Mouse (Mus musculus): ENCODE data around the gene Fam187a. TPM values are rescaled to one million over a fixed set of nuclear protein-coding genes. Genes with fewer than 3 reads are reported as not detected.

The Fam187a gene
- polyA plus RNA-seq, 1 experiment from 2014 or later: not detected

- whole genome bisulfite sequencing: 82% methylated on average over 20 of the region's 20 CpGs
- no peak for DNase-seq (ENCODE audit: low spot score)
- H3K36me3 ChIP-seq (ENCODE audit: control insufficient read depth, insufficient read depth, low read length): no peaks in the 10 kb centered on the region
- H3K27me3 ChIP-seq (ENCODE audit: control insufficient read depth, insufficient read depth, low read length): no peaks in the 10 kb centered on the region
- no peak overlapping the region for H3K4me3 ChIP-seq (ENCODE audit: low read depth, low read length)
- no peak for TF ChIP-seq EP300 (optimal IDR thresholded peaks at IDR 0.05)
- TF ChIP-seq CTCF (IDR thresholded peaks at IDR 0.05; ENCODE audit: low read depth): no peak
- no peaks in the 10 kb centered on the region for H3K4me1 ChIP-seq (replicated peaks; ENCODE audit: control insufficient read depth, insufficient read depth)
- ATAC-seq (ENCODE audit: low FRiP score, low TSS enrichment): no peak
- no peak overlapping the region for H3K27ac ChIP-seq (replicated peaks)
- no peaks in the 10 kb centered on the region for H3K9me3 ChIP-seq (ENCODE audit: control insufficient read depth, low read length)
- H3K9ac ChIP-seq (ENCODE audit: low read length): no peak overlapping the region
- no peak overlapping the region for H3K4me2 ChIP-seq (replicated peaks; ENCODE audit: low read depth)
Observed at GRCm38 (mm10) chr11:102896641-102897040, 11.7 kb downstream of the Fam187a start.

GRCm38 (mm10) chr11:102898408-102898807, 13.4 kb downstream of the Fam187a start:
- Histone ChIP-seq H3K27ac (replicated peaks) (no peak overlapping the region), H3K9ac (ENCODE audit: low read length) (no peak overlapping the region), H3K4me1 (replicated peaks; ENCODE audit: control insufficient read depth, insufficient read depth) (no peaks in the 10 kb centered on the region), H3K36me3 (ENCODE audit: control insufficient read depth, insufficient read depth, low read length) (no peaks in the 10 kb centered on the region), H3K4me3 (ENCODE audit: low read depth, low read length) (no peak overlapping the region), H3K9me3 (ENCODE audit: control insufficient read depth, low read length) (no peaks in the 10 kb centered on the region), H3K4me2 (replicated peaks; ENCODE audit: low read depth) (no peak overlapping the region), H3K27me3 (ENCODE audit: control insufficient read depth, insufficient read depth, low read length) (no peaks in the 10 kb centered on the region)
- DNase-seq (ENCODE audit: low spot score) (no peak), ATAC-seq (ENCODE audit: low FRiP score, low TSS enrichment) (no peak)
- 76% methylated on average over 9 of the region's 9 CpGs for WGBS
- no peak for TF ChIP-seq EP300 (optimal IDR thresholded peaks at IDR 0.05)
- no peak for TF ChIP-seq CTCF (IDR thresholded peaks at IDR 0.05; ENCODE audit: low read depth)

GRCm38 (mm10) chr11:102900763-102901162, 15.8 kb downstream of the Fam187a start, which contains the start of gene Gfap:
Gfap (minus strand) TSS chr11:102900912.
- H3K4me1 ChIP-seq (replicated peaks; ENCODE audit: control insufficient read depth, insufficient read depth): no peaks in the 10 kb centered on the region
- H3K27me3 ChIP-seq (ENCODE audit: control insufficient read depth, insufficient read depth, low read length): no peaks in the 10 kb centered on the region
- H3K36me3 ChIP-seq (ENCODE audit: control insufficient read depth, insufficient read depth, low read length): no peaks in the 10 kb centered on the region
- WGBS: 11% methylated on average over 7 of the region's 7 CpGs
- no peak within 1 kb of the TSS for H3K27ac ChIP-seq (replicated peaks)
- peak; percentile 87 for DNase-seq (ENCODE audit: low spot score)
- no peaks in the 10 kb centered on the region for H3K9me3 ChIP-seq (ENCODE audit: control insufficient read depth, low read length)
- no peak within 1 kb of the TSS for H3K4me3 ChIP-seq (ENCODE audit: low read depth, low read length)
- peak; percentile 79 for ATAC-seq (ENCODE audit: low FRiP score, low TSS enrichment)
- TF ChIP-seq EP300 (optimal IDR thresholded peaks at IDR 0.05) (no peak), CTCF (IDR thresholded peaks at IDR 0.05; ENCODE audit: low read depth) (peak; percentile 99)
- H3K9ac ChIP-seq (ENCODE audit: low read length): 0 out of 2 replicates have a peak within 1 kb of the TSS, but pooled peaks have one; percentile 13
- H3K4me2 ChIP-seq (replicated peaks; ENCODE audit: low read depth): no peak within 1 kb of the TSS

GRCm38 (mm10) chr11:102901199-102901598, 16.2 kb downstream of the Fam187a start:
- Histone ChIP-seq H3K4me2 (replicated peaks; ENCODE audit: low read depth) (no peak overlapping the region), H3K9me3 (ENCODE audit: control insufficient read depth, low read length) (no peaks in the 10 kb centered on the region), H3K27me3 (ENCODE audit: control insufficient read depth, insufficient read depth, low read length) (no peaks in the 10 kb centered on the region), H3K4me3 (ENCODE audit: low read depth, low read length) (no peak overlapping the region), H3K9ac (ENCODE audit: low read length) (no peak overlapping the region), H3K27ac (replicated peaks) (no peak overlapping the region), H3K4me1 (replicated peaks; ENCODE audit: control insufficient read depth, insufficient read depth) (no peaks in the 10 kb centered on the region), H3K36me3 (ENCODE audit: control insufficient read depth, insufficient read depth, low read length) (no peaks in the 10 kb centered on the region)
- TF ChIP-seq CTCF (IDR thresholded peaks at IDR 0.05; ENCODE audit: low read depth): no peak
- no peak for TF ChIP-seq EP300 (optimal IDR thresholded peaks at IDR 0.05)
- ATAC-seq (ENCODE audit: low FRiP score, low TSS enrichment) (no peak), DNase-seq (ENCODE audit: low spot score) (no peak)
- WGBS: 55% methylated on average over 4 of the region's 4 CpGs

GRCm38 (mm10) chr11:102902107-102902506, 17.1 kb downstream of the Fam187a start:
- no peaks in the 10 kb centered on the region for H3K27me3 ChIP-seq (ENCODE audit: control insufficient read depth, insufficient read depth, low read length)
- H3K27ac ChIP-seq (replicated peaks): no peak overlapping the region
- no peaks in the 10 kb centered on the region for H3K9me3 ChIP-seq (ENCODE audit: control insufficient read depth, low read length)
- no peak for TF ChIP-seq EP300 (optimal IDR thresholded peaks at IDR 0.05)
- TF ChIP-seq CTCF (IDR thresholded peaks at IDR 0.05; ENCODE audit: low read depth): no peak
- no peaks in the 10 kb centered on the region for H3K4me1 ChIP-seq (replicated peaks; ENCODE audit: control insufficient read depth, insufficient read depth)
- DNase-seq (ENCODE audit: low spot score): no peak
- H3K36me3 ChIP-seq (ENCODE audit: control insufficient read depth, insufficient read depth, low read length): 0 out of 2 replicates have a peak, but pooled peaks cover 3% of the 10 kb centered on the region
- 82% methylated on average over 5 of the region's 5 CpGs for WGBS
- H3K4me3 ChIP-seq (ENCODE audit: low read depth, low read length): no peak overlapping the region
- ATAC-seq (ENCODE audit: low FRiP score, low TSS enrichment): no peak
- no peak overlapping the region for H3K4me2 ChIP-seq (replicated peaks; ENCODE audit: low read depth)
- H3K9ac ChIP-seq (ENCODE audit: low read length): no peak overlapping the region

- no peak overlapping the region for H3K4me3 ChIP-seq (ENCODE audit: low read depth, low read length)
- ATAC-seq (ENCODE audit: low FRiP score, low TSS enrichment): no peak
- peaks cover 8% of the 10 kb centered on the region; the same call in 1 of the 2 replicates for H3K36me3 ChIP-seq (ENCODE audit: control insufficient read depth, insufficient read depth, low read length)
- H3K9ac ChIP-seq (ENCODE audit: low read length): no peak overlapping the region
- peak; percentile 12 for DNase-seq (ENCODE audit: low spot score)
- H3K27me3 ChIP-seq (ENCODE audit: control insufficient read depth, insufficient read depth, low read length): no peaks in the 10 kb centered on the region
- WGBS: 75% methylated on average over 7 of the region's 7 CpGs
- H3K4me2 ChIP-seq (replicated peaks; ENCODE audit: low read depth): no peak overlapping the region
- H3K4me1 ChIP-seq (replicated peaks; ENCODE audit: control insufficient read depth, insufficient read depth): no peaks in the 10 kb centered on the region
- H3K9me3 ChIP-seq (ENCODE audit: control insufficient read depth, low read length): no peaks in the 10 kb centered on the region
- no peak overlapping the region for H3K27ac ChIP-seq (replicated peaks)
- TF ChIP-seq CTCF (IDR thresholded peaks at IDR 0.05; ENCODE audit: low read depth): no peak
- no peak for TF ChIP-seq EP300 (optimal IDR thresholded peaks at IDR 0.05)
Observed at GRCm38 (mm10) chr11:102903654-102904053, 18.7 kb downstream of the Fam187a start.

Data from stomach, postnatal 0 days (tissue).